Mouse (Mus musculus) small intestine, adult 2 months (tissue): Measurements from ENCODE around the gene Fis1.

Source experiments
- CTCF ChIP-seq: fragments of 200-500 bp; IDR thresholded peaks from 2 replicates; pipeline ENCODE4 v1.5.1; 2012; ENCODE audit warnings: low read depth, mild to moderate bottlenecking, control low read depth, inconsistent platforms, low read length, moderate library complexity, mixed read lengths; ENCODE audit not compliant: insufficient replicate concordance, insufficient read length; ENCODE audit errors: extremely low read depth
- POLR2A ChIP-seq: fragments of 200-500 bp; IDR thresholded peaks from 2 replicates; pipeline ENCODE4 v1.6.1; 2012; ENCODE audit warnings: low read depth, mild to moderate bottlenecking, control low read depth, inconsistent platforms, low read length, moderate library complexity

GRCm38 (mm10) chr5:136943382-136943781, 9.7 kb upstream of the Fis1 start:
- no peak for TF ChIP-seq POLR2A
- no peak for TF ChIP-seq CTCF
